Mouse (Mus musculus) c-Kit-positive CD71-positive TER-119-positive erythroid progenitor cells, embryonic 14.5 days (primary cell): Measurements from ENCODE around the gene Iqcn.

ENCODE experiments used
- DNase-seq: peaks from one replicate; pipeline ENCODE4 v3.0.0-alpha.2; 2013; ENCODE audit warnings: low spot score

The Iqcn gene

DNA sequence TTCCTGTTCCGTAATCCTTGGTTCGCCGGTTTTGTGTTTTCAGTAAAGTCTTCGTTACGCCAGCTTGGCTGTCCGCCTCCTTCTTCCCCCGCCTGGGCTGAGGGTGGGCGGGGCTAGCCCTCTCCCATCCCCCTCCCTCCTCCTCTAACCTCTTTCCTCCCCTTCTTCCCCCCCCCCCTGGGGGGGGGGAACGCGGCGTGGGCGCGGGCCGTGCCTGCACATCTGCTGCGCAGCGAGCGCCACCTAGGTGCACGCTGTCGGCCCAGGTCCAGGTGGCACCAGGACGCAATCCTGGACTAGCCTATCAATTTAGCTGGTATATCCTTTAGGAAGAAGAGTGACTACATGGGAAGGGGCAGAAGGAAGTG is 2.7 kb upstream of the Iqcn start:
- DNase-seq: peak; percentile 86

GRCm38 (mm10) chr8:70701048-70701981 is 1.9 kb upstream of the Iqcn start:
- no peak for DNase-seq

GRCm38 (mm10) chr8:70701982-70702841 is 1.0 kb upstream of the Iqcn start:
- no peak for DNase-seq

DNA sequence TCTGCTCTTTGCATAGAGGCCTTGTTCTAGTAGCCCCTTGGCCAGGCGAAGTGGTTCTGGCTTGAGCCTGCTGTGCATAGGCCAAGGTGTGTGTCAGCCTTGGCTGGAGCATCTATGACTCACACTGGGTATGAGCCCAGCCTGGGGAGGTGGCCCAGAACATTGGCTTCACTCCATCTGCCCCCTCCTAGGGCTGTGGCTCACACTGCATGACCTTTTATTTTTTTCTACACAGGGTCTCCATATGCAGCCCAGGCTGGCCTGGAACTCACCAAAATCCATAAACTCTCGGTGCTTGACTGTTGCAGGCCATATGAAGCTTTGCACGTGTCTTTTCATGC is 445 bp upstream of the Iqcn start:
- DNase-seq: no peak

DNA sequence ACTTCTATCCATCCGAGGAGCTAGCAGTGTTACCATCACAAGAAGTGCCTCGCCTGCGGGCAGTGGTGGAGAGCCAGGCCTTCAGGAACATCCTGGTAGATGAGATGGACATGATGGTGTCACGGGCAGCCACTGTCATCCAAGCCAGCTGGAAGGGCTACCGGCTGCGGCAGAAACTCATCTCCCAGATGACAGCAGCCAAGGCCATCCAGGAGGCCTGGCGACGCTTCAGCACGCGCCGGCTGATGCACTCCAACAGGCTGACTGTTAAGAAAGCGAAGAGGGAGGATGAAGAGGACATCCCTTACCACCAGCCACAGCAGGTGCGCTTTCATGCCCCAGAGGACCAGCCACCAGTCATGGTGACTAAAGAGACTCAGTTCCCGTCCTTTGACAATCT is 5.0 kb downstream of the Iqcn start:
- no peak for DNase-seq

- no peak for DNase-seq
Observed at GRCm38 (mm10) chr8:70709794-70710193, 6.5 kb downstream of the Iqcn start.

GRCm38 (mm10) chr8:70710296-70710695 is 7.0 kb downstream of the Iqcn start:
- DNase-seq: no peak

GRCm38 (mm10) chr8:70711041-70711440 is 7.8 kb downstream of the Iqcn start:
- no peak for DNase-seq

DNA sequence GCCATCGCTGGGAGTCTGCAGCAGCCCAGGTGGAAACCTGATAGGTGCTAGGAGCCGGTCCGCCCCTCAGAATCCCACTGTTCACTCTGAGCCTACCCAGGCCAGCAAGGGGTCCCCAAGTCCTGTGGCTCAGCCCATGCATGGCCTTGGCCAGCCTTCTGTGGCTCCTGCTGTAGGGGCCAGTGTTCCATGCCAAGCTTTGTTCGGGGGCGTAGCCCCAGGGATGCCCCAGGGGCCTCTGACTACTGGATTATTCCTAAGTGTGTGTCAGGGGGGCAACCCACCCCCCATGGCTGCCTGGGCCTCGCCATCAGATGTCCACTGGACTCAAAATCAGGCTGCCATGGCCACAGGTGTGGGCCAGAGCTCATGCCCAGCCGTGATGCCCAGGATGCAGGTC is 10.7 kb downstream of the Iqcn start:
- DNase-seq: no peak

GRCm38 (mm10) chr8:70715086-70715485 is 11.8 kb downstream of the Iqcn start:
- DNase-seq: no peak

- no peak for DNase-seq
Observed at GRCm38 (mm10) chr8:70716521-70717400, 13.5 kb downstream of the Iqcn start.

GRCm38 (mm10) chr8:70718297-70718696 is 15.0 kb downstream of the Iqcn start, which contains the start of gene Gm3336:
Gm3336 (plus strand) TSS chr8:70718543.
- no peak for DNase-seq

GRCm38 (mm10) chr8:70719796-70720270 is 16.6 kb downstream of the Iqcn start:
- DNase-seq: no peak

GRCm38 (mm10) chr8:70720739-70721138 is 17.5 kb downstream of the Iqcn start:
- peak; percentile 76 for DNase-seq

DNA sequence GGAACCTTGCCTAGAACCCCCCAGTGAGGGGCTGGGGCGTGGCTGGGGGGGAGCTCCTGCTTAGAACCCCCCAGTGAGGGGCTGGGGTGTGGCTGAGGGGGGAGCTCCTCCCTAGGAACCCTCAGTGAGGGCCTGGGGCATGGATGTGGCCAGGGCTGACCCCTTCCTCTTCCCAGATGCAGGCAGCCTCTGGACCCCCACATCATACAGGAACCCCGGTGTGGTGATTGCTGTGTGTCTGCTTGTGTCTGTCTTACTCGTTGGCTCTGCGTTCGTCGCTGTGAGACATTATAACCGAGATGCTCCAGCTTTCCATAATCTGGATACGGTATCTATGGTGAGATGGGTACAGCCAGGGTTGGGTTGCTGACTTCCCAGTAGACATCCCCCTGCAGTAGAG is 18.3 kb downstream of the Iqcn start:
- no peak for DNase-seq

GRCm38 (mm10) chr8:70723486-70724210 is 20.4 kb downstream of the Iqcn start, which contains the start of gene Pde4c:
Pde4c (plus strand) TSS chr8:70723720.
- DNase-seq: no peak

DNA sequence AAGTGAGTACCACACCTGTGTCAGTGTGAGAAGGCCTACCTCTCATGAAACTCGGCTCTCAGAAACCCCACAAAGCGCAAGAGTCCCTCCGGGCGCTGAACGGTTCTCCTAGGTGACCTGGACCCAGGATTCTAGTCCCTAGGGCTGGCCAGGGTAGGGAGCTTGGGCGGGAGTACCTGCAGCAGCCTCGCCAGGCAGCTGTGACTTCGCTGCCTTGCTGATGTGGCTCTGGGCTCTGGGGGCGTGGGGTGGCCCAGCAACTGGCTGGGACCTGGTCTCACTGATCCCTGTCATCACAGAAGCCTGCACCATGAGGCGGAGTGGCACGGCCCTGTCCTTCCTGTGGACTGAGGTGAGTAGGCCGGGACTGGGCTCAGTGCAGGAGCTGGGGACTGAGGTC is 21.0 kb downstream of the Iqcn start:
- DNase-seq: no peak

GRCm38 (mm10) chr8:70725792-70726447 is 22.7 kb downstream of the Iqcn start:
- DNase-seq: no peak

DNA sequence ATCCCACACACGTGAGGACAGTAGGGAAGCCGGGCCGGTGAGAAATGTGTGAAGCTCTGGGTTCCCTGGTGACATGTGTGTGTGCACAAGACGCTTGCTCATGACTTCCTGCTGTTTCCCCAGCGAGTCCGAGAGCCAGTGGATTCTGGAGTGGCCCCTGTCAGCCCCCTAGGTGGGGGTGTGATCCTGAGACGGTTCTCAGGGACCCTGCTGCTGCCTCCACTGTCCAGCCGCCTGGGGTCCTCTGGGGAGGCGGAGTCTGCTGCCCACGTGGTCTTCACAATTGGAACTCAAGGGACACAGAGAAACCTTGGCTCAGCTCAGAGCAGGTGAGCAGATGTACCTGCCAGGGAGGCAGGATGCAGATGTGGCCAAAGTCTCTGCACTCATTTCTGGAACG is 23.5 kb downstream of the Iqcn start:
- no peak for DNase-seq

DNA sequence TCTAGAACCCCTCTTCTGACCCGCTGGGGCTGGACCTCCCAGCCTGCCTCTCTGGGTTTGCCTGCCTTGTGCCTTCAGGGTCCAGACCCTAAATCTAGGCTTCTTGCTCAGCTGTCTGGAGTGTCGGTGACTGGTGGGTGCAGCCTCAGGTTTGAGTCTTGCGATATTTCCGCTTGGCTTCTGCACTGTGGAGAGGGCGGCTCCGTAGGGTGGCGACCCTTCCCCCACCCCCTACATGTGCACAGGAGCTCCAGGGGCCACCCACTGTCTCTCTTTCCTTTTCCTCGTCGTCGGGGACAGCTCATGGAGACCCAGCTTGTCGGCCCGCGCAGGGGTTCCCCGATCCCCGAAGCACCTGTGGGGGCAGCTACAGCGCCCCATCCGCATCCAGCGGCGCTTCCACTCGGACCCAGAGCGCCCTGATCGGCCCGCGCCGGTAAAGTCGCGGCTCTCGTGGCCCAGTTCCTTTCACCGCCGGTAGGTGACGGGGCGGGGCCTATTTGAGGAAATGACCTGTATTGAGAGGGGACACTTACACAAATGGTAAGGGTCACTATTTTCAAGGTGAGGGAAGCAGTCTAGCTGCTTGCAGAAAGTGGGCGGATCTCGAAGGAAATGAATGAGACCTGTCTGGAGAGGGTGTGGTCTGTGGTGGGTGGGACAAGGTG is 26.7 kb downstream of the Iqcn start:
- DNase-seq: no peak
